Mouse (Mus musculus): Measurements from ENCODE around the gene Asb3. TPM values are rescaled to one million over a fixed set of nuclear protein-coding genes. Genes with fewer than 3 reads are reported as not detected.

Asb3 gene
- polyA plus RNA-seq, 1 experiment from 2014 or later, result 20.7 TPM

GRCm38 (mm10) chr11:30952829-30953228 lies 67.6 kb downstream of the Asb3 start:
- no peak for TF ChIP-seq CTCF (IDR thresholded peaks at IDR 0.05; ENCODE audit: low read depth)
- Histone ChIP-seq H3K4me1 (replicated peaks; ENCODE audit: insufficient read depth, low read length) (no peaks in the 10 kb centered on the region), H3K9ac (ENCODE audit: low read depth, low read length) (peak overlapping the region; percentile 80; the same call in 1 of the 2 replicates), H3K4me2 (ENCODE audit: low read length) (peak overlapping the region; percentile 72), H3K36me3 (ENCODE audit: insufficient read depth, low read length) (peaks cover 9% of the 10 kb centered on the region), H3K9me3 (replicated peaks; ENCODE audit: low read length) (peaks cover 3% of the 10 kb centered on the region; the same call in 1 of the 2 replicates), H3K27ac (no peak overlapping the region), H3K4me3 (replicated peaks; ENCODE audit: low read depth, low read length) (peak overlapping the region; percentile 82; the same call in 1 of the 2 replicates), H3K27me3 (ENCODE audit: insufficient read depth, low read length) (no peaks in the 10 kb centered on the region)
- no peak for ATAC-seq (replicated peaks; ENCODE audit: low FRiP score, low read depth)
- 68% methylated on average over 5 of the region's 5 CpGs for WGBS
- DNase-seq (ENCODE audit: low spot score), result no peak

GRCm38 (mm10) chr11:30953469-30954154 lies 68.4 kb downstream of the Asb3 start:
- no peaks in the 10 kb centered on the region for H3K4me1 ChIP-seq (replicated peaks; ENCODE audit: insufficient read depth, low read length)
- H3K36me3 ChIP-seq (ENCODE audit: insufficient read depth, low read length), result peaks cover 4% of the 10 kb centered on the region; the same call in 1 of the 2 replicates
- H3K4me3 ChIP-seq (replicated peaks; ENCODE audit: low read depth, low read length), result peak overlapping the region; percentile 82
- ATAC-seq (replicated peaks; ENCODE audit: low FRiP score, low read depth) (peak; percentile 87), DNase-seq (ENCODE audit: low spot score) (peak; percentile 59)
- no peak for TF ChIP-seq CTCF (IDR thresholded peaks at IDR 0.05; ENCODE audit: low read depth)
- WGBS, result under 1% methylated on average over 30 of the region's 32 CpGs
- H3K27ac ChIP-seq, result peak overlapping the region; percentile 87
- no peaks in the 10 kb centered on the region for H3K27me3 ChIP-seq (ENCODE audit: insufficient read depth, low read length)
- peak overlapping the region; percentile 72 for H3K4me2 ChIP-seq (ENCODE audit: low read length)
- peak overlapping the region; percentile 80 for H3K9ac ChIP-seq (ENCODE audit: low read depth, low read length)
- peaks cover 3% of the 10 kb centered on the region; the same call in 1 of the 2 replicates for H3K9me3 ChIP-seq (replicated peaks; ENCODE audit: low read length)

- Histone ChIP-seq H3K27me3 (ENCODE audit: insufficient read depth, low read length) (no peaks in the 10 kb centered on the region), H3K9me3 (replicated peaks; ENCODE audit: low read length) (peaks cover 3% of the 10 kb centered on the region; the same call in 1 of the 2 replicates), H3K4me2 (ENCODE audit: low read length) (peak within 1 kb of the TSS; percentile 74), H3K4me3 (replicated peaks; ENCODE audit: low read depth, low read length) (peak within 1 kb of the TSS; percentile 82), H3K9ac (ENCODE audit: low read depth, low read length) (peak within 1 kb of the TSS; percentile 84), H3K36me3 (ENCODE audit: insufficient read depth, low read length) (peaks cover 4% of the 10 kb centered on the region; the same call in 1 of the 2 replicates), H3K4me1 (replicated peaks; ENCODE audit: insufficient read depth, low read length) (no peaks in the 10 kb centered on the region), H3K27ac (peak within 1 kb of the TSS; percentile 90)
- under 1% methylated on average over 40 of the region's 40 CpGs for WGBS
- ATAC-seq (replicated peaks; ENCODE audit: low FRiP score, low read depth) (peak; percentile 98), DNase-seq (ENCODE audit: low spot score) (peak; percentile 96)
- 0 out of 2 replicates have a peak, but pooled peaks have one; percentile 24 for TF ChIP-seq CTCF (IDR thresholded peaks at IDR 0.05; ENCODE audit: low read depth)
Observed at GRCm38 (mm10) chr11:30954279-30954725, 69.1 kb downstream of the Asb3 start, which contains the start of gene Erlec1. Gene Erlec1 (minus strand): TSS chr11:30954335.

- Histone ChIP-seq H3K4me1 (replicated peaks; ENCODE audit: insufficient read depth, low read length) (no peaks in the 10 kb centered on the region; the same call in 1 of the 2 replicates), H3K36me3 (ENCODE audit: insufficient read depth, low read length) (no peaks in the 10 kb centered on the region), H3K4me3 (replicated peaks; ENCODE audit: low read depth, low read length) (peak overlapping the region; percentile 50), H3K9me3 (replicated peaks; ENCODE audit: low read length) (no peaks in the 10 kb centered on the region), H3K27me3 (ENCODE audit: insufficient read depth, low read length) (no peaks in the 10 kb centered on the region), H3K9ac (ENCODE audit: low read depth, low read length) (no peak overlapping the region), H3K27ac (no peak overlapping the region), H3K4me2 (ENCODE audit: low read length) (peak overlapping the region; percentile 63; the same call in 1 of the 2 replicates)
- ATAC-seq (replicated peaks; ENCODE audit: low FRiP score, low read depth) (no peak), DNase-seq (ENCODE audit: low spot score) (no peak)
- WGBS, result 58% methylated on average over 2 of the region's 2 CpGs
- TF ChIP-seq CTCF (IDR thresholded peaks at IDR 0.05; ENCODE audit: low read depth), result no peak
Observed at GRCm38 (mm10) chr11:30985237-30985636, 100.0 kb downstream of the Asb3 start.

- Histone ChIP-seq H3K27me3 (ENCODE audit: insufficient read depth, low read length) (no peaks in the 10 kb centered on the region), H3K36me3 (ENCODE audit: insufficient read depth, low read length) (no peaks in the 10 kb centered on the region), H3K9me3 (replicated peaks; ENCODE audit: low read length) (no peaks in the 10 kb centered on the region), H3K27ac (peak within 1 kb of the TSS; percentile 78), H3K4me1 (replicated peaks; ENCODE audit: insufficient read depth, low read length) (no peaks in the 10 kb centered on the region; the same call in 1 of the 2 replicates), H3K4me2 (ENCODE audit: low read length) (peak within 1 kb of the TSS; percentile 63), H3K4me3 (replicated peaks; ENCODE audit: low read depth, low read length) (peak within 1 kb of the TSS; percentile 50), H3K9ac (ENCODE audit: low read depth, low read length) (peak within 1 kb of the TSS; percentile 68)
- no peak for TF ChIP-seq CTCF (IDR thresholded peaks at IDR 0.05; ENCODE audit: low read depth)
- under 1% methylated on average over 22 of the region's 22 CpGs for WGBS
- DNase-seq (ENCODE audit: low spot score) (peak; percentile 94), ATAC-seq (replicated peaks; ENCODE audit: low FRiP score, low read depth) (peak; percentile 98)
Observed at GRCm38 (mm10) chr11:30985877-30986624, 100.8 kb downstream of the Asb3 start, which contains the start of gene Chac2. Gene Chac2 (minus strand): TSS chr11:30986350.

GRCm38 (mm10) chr11:30986625-30987017 lies 101.4 kb downstream of the Asb3 start:
- no peak for DNase-seq (ENCODE audit: low spot score)
- H3K36me3 ChIP-seq (ENCODE audit: insufficient read depth, low read length), result no peaks in the 10 kb centered on the region
- H3K27ac ChIP-seq, result peak overlapping the region; percentile 19
- H3K4me2 ChIP-seq (ENCODE audit: low read length), result peak overlapping the region; percentile 63
- peak overlapping the region; percentile 50 for H3K4me3 ChIP-seq (replicated peaks; ENCODE audit: low read depth, low read length)
- no peak for TF ChIP-seq CTCF (IDR thresholded peaks at IDR 0.05; ENCODE audit: low read depth)
- H3K4me1 ChIP-seq (replicated peaks; ENCODE audit: insufficient read depth, low read length), result no peaks in the 10 kb centered on the region; the same call in 1 of the 2 replicates
- ATAC-seq (replicated peaks; ENCODE audit: low FRiP score, low read depth), result peak; percentile 60
- peak overlapping the region; percentile 68; the same call in 1 of the 2 replicates for H3K9ac ChIP-seq (ENCODE audit: low read depth, low read length)
- WGBS, result 2% methylated on average over 2 of the region's 2 CpGs
- H3K9me3 ChIP-seq (replicated peaks; ENCODE audit: low read length), result no peaks in the 10 kb centered on the region
- no peaks in the 10 kb centered on the region for H3K27me3 ChIP-seq (ENCODE audit: insufficient read depth, low read length)

Data from kidney, postnatal 0 days (tissue).